Mouse (Mus musculus) thymus, adult 2 months (tissue): Measurements from ENCODE around the gene Adam8. TPM values are rescaled to one million over a fixed set of nuclear protein-coding genes. Genes with fewer than 3 reads are reported as not detected.

Source experiments
- DNase-seq: peaks from one replicate; pipeline ENCODE4 v3.0.0; 2021
- H3K27ac ChIP-seq: fragments of 200-500 bp; 2 replicates; pipeline ENCODE4 v1.5.1; 2012; ENCODE audit warnings: low read length, control low read depth; ENCODE audit not compliant: control insufficient read depth, insufficient read depth
- H3K27me3 ChIP-seq: fragments of 200-500 bp; 2 replicates; pipeline ENCODE4 v1.6.1; 2012; ENCODE audit warnings: mild to moderate bottlenecking, low read length, moderate library complexity, mixed read lengths; ENCODE audit not compliant: control insufficient read depth, insufficient read depth
- H3K36me3 ChIP-seq: fragments of 200-500 bp; 2 replicates; pipeline ENCODE4 v1.6.1; 2012; ENCODE audit warnings: mild to moderate bottlenecking, low read length, moderate library complexity; ENCODE audit not compliant: control insufficient read depth, insufficient read depth
- H3K4me1 ChIP-seq: fragments of 200-500 bp; replicated peaks from 2 replicates; pipeline ENCODE4 v1.6.1; 2012; ENCODE audit warnings: low read length; ENCODE audit not compliant: control insufficient read depth, insufficient read depth
- H3K4me3 ChIP-seq: fragments of 200-500 bp; 2 replicates; pipeline ENCODE4 v1.5.1; 2012; ENCODE audit warnings: mild to moderate bottlenecking, low read length, control low read depth, moderate library complexity; ENCODE audit not compliant: control insufficient read depth, insufficient read depth
- CTCF ChIP-seq: fragments of 200-500 bp; IDR thresholded peaks from 2 replicates; pipeline ENCODE4 v1.5.1; 2012; ENCODE audit warnings: mild to moderate bottlenecking, control low read depth, low read length, moderate library complexity, borderline replicate concordance; ENCODE audit not compliant: control insufficient read depth, poor library complexity, insufficient read depth; ENCODE audit errors: extremely low read depth
- POLR2A ChIP-seq: fragments of 200-500 bp; IDR thresholded peaks from 2 replicates; pipeline ENCODE4 v1.6.1; 2012; ENCODE audit warnings: mild to moderate bottlenecking, low read length, control low read depth, moderate library complexity; ENCODE audit not compliant: control insufficient read depth, poor library complexity, insufficient read depth; ENCODE audit errors: extremely low read depth
- WGBS: fragments of 180-500 bp; shearing (Covaris S2); methylation state at CpG from one replicate; pipeline ENCODE4 v1.1.7; 2018; 5-methylcytosine and 5-hydroxymethylcytosine counted together
- polyA plus RNA-seq: library from polyadenylated mRNA; depleted of rRNA; stranded (reverse); fragments of >200 nt; gene quantifications from 2 replicates; pipeline ENCODE4 v1.2.3, GENCODE M21; 2012

Gene Adam8
- polyA plus RNA-seq, 1 experiment = 37.6 TPM

DNA sequence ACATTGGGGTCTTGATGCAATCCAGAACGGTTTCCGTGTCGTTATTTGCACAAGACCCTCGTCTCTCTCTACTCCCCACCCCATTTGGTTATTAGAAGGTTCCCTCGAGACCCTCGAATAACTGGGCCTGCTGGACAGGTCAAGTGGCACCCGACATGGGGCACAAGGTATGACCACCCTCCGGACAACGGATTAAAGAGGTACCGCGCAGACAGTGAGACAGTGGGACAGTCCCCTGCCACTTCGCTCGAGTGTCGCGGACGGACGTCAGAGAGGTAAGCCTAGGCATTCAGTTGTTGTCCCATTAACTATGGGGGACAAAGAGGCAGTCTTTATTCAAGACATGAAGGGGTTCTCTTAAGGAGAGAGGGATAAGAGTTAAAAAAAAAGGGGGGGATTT, 19.0 kb upstream of the Adam8 start:
- H3K27me3 ChIP-seq = no peaks in the 10 kb centered on the region
- H3K4me1 ChIP-seq = no peaks in the 10 kb centered on the region
- DNase-seq = no peak
- no peak overlapping the region for H3K4me3 ChIP-seq
- H3K27ac ChIP-seq = no peak overlapping the region
- H3K36me3 ChIP-seq = peaks cover 7% of the 10 kb centered on the region
- no peak for TF ChIP-seq CTCF
- no peak for TF ChIP-seq POLR2A
- 98% methylated on average over 17 of the region's 17 CpGs for WGBS

DNA sequence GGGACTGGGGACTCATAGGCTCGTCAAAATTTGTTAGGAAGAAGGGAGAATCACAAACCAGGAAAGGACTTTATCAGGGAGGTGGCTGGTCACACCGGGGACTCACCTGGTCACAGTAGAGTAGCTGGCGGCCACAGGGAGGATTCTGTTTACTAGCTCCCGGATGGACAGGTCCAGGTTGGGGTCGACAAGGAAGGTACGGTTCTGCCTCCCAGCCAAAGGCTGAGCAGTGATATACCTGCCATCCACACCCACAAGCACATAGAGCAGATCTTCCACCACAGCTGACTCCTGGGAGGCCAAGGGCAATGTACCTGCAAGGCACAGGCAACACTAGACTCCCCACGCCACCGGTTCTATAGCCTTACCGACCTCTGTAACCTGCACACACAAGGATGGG, 15.4 kb upstream of the Adam8 start:
- Histone ChIP-seq H3K4me3 (no peak overlapping the region), H3K27ac (no peak overlapping the region), H3K4me1 (no peaks in the 10 kb centered on the region), H3K27me3 (no peaks in the 10 kb centered on the region), H3K36me3 (peaks cover 18% of the 10 kb centered on the region)
- no peak for DNase-seq
- TF ChIP-seq POLR2A (no peak), CTCF (no peak)
- 98% methylated on average over 9 of the region's 9 CpGs for WGBS

DNA sequence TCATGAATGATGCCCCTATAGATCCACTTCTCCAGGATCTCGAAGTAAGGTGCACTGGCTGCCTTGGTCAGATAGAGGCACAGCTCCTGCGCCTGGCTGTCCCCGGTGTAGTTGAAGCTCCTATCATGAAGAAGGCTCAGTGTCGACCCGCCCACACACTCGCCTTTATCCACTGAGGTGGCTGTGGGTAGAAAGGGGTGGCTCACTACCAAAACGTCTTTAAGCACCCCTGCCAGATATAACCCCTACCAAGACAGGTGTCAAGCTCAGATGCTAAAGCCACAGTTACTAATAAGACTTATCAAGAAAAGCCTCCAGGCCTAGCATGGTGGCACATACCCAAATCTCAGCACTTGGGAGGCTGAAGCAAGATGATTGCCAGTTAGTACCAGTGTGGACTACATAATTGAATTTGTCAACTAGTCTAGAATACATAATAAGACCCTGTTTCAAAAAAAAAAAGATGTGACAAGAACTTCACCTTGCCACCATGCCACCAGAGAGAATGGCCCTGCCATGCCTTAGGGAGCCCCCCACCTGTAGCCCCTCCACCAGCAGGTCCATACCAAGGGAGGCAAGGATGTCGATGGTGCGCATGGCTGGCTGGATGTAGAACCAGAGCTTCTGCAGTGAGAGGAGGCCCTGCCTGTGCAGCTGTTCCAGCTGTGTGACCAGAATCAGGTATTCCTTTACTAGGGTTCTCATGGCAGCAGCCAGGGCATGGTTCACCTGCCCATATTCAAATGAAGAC, 14.7 kb upstream of the Adam8 start:
- 95% methylated on average over 9 of the region's 9 CpGs for WGBS
- Histone ChIP-seq H3K27ac (no peak overlapping the region), H3K4me3 (no peak overlapping the region), H3K4me1 (no peaks in the 10 kb centered on the region), H3K27me3 (no peaks in the 10 kb centered on the region), H3K36me3 (peaks cover 18% of the 10 kb centered on the region)
- DNase-seq = no peak
- TF ChIP-seq CTCF = no peak
- TF ChIP-seq POLR2A = no peak

DNA sequence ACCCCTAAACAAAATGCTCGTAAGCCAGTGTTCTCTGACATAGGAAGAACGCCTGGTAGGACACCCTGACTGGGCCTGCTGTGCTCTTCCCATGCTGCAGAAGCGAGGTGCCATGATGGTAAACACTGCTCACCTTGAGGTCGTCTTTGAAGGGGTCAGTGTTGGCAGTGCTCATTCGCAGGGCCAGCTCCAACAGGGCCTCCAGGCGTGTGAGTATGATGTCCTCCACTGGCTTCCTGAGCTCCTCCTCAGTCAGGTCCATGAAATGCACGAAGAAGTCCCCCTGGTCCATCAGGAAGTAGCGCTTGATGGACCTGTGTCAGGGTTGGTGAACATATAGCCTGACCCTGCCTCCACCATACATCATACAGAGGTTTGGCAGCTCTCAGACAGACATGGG, 12.3 kb upstream of the Adam8 start:
- Histone ChIP-seq H3K4me3 (no peak overlapping the region), H3K27me3 (no peaks in the 10 kb centered on the region), H3K27ac (no peak overlapping the region), H3K36me3 (peaks cover 28% of the 10 kb centered on the region), H3K4me1 (no peaks in the 10 kb centered on the region)
- TF ChIP-seq CTCF (no peak), POLR2A (no peak)
- 97% methylated on average over 8 of the region's 8 CpGs for WGBS
- DNase-seq = no peak

DNA sequence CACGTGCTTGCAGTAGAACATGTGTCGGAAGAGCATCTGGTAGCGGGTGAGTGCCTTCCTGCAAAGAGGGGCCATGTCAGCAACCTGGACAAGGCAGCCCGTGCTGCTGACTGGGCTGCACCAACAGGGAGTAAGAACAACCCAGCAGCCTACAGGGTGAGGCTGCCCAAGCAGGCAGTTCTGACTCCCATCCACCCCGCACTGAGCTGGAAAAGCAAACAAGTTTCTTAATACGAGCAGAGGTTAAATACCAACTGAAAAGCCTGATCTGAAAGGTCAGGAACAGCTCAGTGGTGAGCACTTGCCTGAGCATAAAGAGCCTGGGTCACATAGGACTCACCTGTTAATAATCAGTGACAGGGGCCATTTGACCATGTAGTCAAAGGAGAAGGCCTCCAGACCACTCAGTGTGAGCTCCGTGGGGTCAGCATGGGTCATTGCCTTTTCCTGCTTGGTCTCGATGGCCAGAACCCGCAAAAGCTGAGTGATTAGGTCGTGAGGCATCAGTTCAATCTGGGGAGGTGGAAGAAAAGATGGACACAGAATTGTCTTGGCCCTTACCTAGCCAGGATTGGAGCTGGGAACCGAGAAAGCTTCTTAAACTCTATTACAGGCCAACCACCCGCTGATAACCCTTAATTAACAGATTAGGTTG, 8.9 kb upstream of the Adam8 start:
- DNase-seq = no peak
- no peak for TF ChIP-seq CTCF
- TF ChIP-seq POLR2A = no peak
- Histone ChIP-seq H3K27ac (no peak overlapping the region), H3K4me1 (no peaks in the 10 kb centered on the region), H3K36me3 (peaks cover 30% of the 10 kb centered on the region), H3K27me3 (no peaks in the 10 kb centered on the region), H3K4me3 (no peak overlapping the region)
- 96% methylated on average over 12 of the region's 12 CpGs for WGBS

DNA sequence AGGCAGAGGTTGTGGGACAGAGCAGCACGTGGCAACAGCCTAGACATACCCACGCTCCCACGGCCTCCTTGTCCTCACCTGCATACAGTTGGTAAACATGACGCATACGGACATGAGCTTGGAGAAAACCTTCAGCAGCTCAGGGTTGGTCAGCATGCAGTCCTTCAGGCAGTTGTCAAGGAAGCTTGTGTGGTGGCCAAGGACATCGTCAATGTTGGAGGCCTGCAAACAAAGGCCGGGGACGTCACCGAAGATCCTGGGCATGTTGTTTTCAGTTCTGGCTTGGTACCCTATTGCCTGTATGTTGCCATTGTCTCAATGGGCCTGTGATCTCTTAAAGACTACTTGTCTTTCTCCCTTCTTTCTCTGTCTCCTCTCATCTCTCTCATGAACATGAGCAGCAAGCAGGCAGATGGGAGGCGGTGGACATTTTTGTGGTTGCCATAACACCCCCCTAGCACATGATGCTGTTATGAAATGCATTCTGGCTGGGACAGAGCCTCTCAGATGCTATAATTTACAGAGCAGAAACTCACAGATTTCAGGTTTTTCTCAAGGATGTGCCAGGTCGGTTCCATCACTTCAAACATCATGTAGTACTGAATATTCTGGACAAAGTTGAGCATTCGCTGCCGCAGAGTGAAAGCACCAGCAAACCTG, 6.5 kb upstream of the Adam8 start:
- H3K27ac ChIP-seq = no peak overlapping the region
- H3K36me3 ChIP-seq = peaks cover 20% of the 10 kb centered on the region
- WGBS = 96% methylated on average over 13 of the region's 13 CpGs
- no peak for DNase-seq
- TF ChIP-seq CTCF (no peak), POLR2A (no peak)
- no peak overlapping the region for H3K4me3 ChIP-seq
- H3K4me1 ChIP-seq = no peaks in the 10 kb centered on the region
- H3K27me3 ChIP-seq = no peaks in the 10 kb centered on the region
